Mouse (Mus musculus) bone marrow macrophage, adult 2 months (primary cell): ENCODE data around the gene Ctsz.

Experiments used
- CTCF ChIP-seq: IDR thresholded peaks from 2 replicates; pipeline ENCODE4 v1.5.1; 2012; ENCODE audit warnings: low read depth, mild to moderate bottlenecking, low read length, moderate library complexity
- POLR2A ChIP-seq: IDR thresholded peaks from 2 replicates; pipeline ENCODE4 v1.6.1; 2012; ENCODE audit warnings: mild to moderate bottlenecking, low read depth, low read length, borderline replicate concordance

- no peak for TF ChIP-seq CTCF
- TF ChIP-seq POLR2A, result no peak
These were observed 14.3 kb downstream of the Ctsz start for GRCm38 (mm10) chr2:174424301-174425085.
